Mouse (Mus musculus) intestine, embryonic 15.5 days (tissue): ENCODE results near the gene N4bp1. TPM values are rescaled to one million over a fixed set of nuclear protein-coding genes. Genes with fewer than 3 reads are reported as not detected.

ENCODE experiments used
- ATAC-seq: fragments of 200-750 bp; cut with Nextera tagmentation; 2 replicates; pipeline ENCODE4 v1.8.0; 2017; ENCODE audit warnings: moderate TSS enrichment, moderate library complexity
- H3K27ac ChIP-seq: fragments of 300-500 bp; sonication (generic); 2 replicates; pipeline ENCODE4 v1.5.1; 2015; ENCODE audit warnings: mild to moderate bottlenecking, inconsistent platforms
- H3K27me3 ChIP-seq: fragments of 300-500 bp; sonication (generic); replicated peaks from 2 replicates; pipeline ENCODE4 v1.6.1; 2015; ENCODE audit warnings: inconsistent platforms
- H3K36me3 ChIP-seq: fragments of 300-500 bp; sonication (generic); 2 replicates; pipeline ENCODE4 v1.6.1; 2015; ENCODE audit warnings: inconsistent platforms
- H3K4me1 ChIP-seq: fragments of 300-500 bp; sonication (generic); replicated peaks from 2 replicates; pipeline ENCODE4 v1.6.1; 2015; ENCODE audit warnings: inconsistent platforms
- H3K4me2 ChIP-seq: fragments of 300-500 bp; sonication (generic); replicated peaks from 2 replicates; pipeline ENCODE4 v1.6.1; 2015; ENCODE audit warnings: mild to moderate bottlenecking, inconsistent platforms
- H3K4me3 ChIP-seq: fragments of 300-500 bp; sonication (generic); replicated peaks from 2 replicates; pipeline ENCODE4 v1.5.1; 2015; ENCODE audit warnings: inconsistent platforms
- H3K9ac ChIP-seq: fragments of 300-500 bp; sonication (generic); 2 replicates; pipeline ENCODE4 v1.6.1; 2015; ENCODE audit warnings: inconsistent platforms
- H3K9me3 ChIP-seq: fragments of 300-500 bp; sonication (generic); 2 replicates; pipeline ENCODE4 v1.6.1; 2016; ENCODE audit warnings: inconsistent platforms
- WGBS: fragments of 180-500 bp; shearing (Covaris S2); methylation state at CpG from one replicate; pipeline ENCODE4 v1.1.7; 2015; 5-methylcytosine and 5-hydroxymethylcytosine counted together
- polyA plus RNA-seq: library from polyadenylated mRNA; unstranded; fragments of >200 nt; fragmentation: Nextera tagmentation; extraction: Ambion mirVana; gene quantifications from 2 replicates; pipeline ENCODE4 v1.2.1, GENCODE M21; 2015

Gene N4bp1
- polyA plus RNA-seq, 1 experiment from 2014 or later: 8.1 TPM

DNA sequence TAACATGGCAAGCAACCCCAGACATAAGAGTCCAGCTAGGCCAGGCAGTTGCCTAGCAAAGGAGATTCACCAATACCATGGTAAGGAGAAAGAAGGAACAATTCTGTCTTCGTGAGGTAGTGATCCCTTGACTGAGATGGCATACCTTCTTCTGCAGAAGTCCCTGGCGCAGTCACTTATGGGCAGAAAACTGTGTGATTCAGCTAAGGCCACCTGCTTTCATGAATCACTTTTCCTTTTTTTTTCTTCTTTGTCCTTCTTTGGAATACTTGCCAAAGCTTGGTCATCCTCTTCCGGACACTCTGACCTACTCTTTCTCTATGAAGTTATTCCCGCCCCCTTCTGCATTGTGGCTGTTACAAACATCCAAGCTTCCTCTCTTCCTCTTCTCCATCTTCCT, 8.5 kb upstream of the N4bp1 start:
- Histone ChIP-seq H3K27ac (no peak overlapping the region), H3K4me3 (no peak overlapping the region), H3K9me3 (no peaks in the 10 kb centered on the region), H3K4me2 (no peak overlapping the region), H3K36me3 (no peaks in the 10 kb centered on the region), H3K4me1 (no peaks in the 10 kb centered on the region), H3K9ac (no peak overlapping the region), H3K27me3 (no peaks in the 10 kb centered on the region)
- WGBS: 86% methylated on average over 4 of the region's 4 CpGs
- no peak for ATAC-seq

DNA sequence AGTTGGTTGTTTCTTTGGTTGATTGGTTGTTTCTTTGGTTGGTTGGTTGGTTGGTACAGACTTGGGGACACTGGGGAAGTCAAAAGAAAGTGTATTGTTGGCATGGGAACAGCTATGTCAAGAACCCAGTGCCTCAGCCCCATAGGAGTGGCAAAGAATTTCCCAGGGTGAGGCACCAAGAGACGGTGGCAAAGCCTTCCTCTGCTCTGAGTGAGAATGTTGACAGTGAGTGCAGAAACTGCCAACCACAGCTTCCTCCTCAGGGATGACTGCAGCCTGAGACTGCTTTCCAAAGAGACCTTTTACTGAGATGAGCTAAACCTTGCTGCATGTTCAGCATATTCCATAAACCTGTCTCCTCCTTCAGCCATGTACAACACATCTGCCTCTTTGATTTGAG, 6.5 kb upstream of the N4bp1 start:
- Histone ChIP-seq H3K4me1 (no peaks in the 10 kb centered on the region), H3K9me3 (no peaks in the 10 kb centered on the region), H3K27me3 (no peaks in the 10 kb centered on the region), H3K4me3 (no peak overlapping the region), H3K9ac (no peak overlapping the region), H3K27ac (no peak overlapping the region), H3K36me3 (no peaks in the 10 kb centered on the region), H3K4me2 (no peak overlapping the region)
- 81% methylated on average over 1 of the region's 1 CpGs for WGBS
- no peak for ATAC-seq

DNA sequence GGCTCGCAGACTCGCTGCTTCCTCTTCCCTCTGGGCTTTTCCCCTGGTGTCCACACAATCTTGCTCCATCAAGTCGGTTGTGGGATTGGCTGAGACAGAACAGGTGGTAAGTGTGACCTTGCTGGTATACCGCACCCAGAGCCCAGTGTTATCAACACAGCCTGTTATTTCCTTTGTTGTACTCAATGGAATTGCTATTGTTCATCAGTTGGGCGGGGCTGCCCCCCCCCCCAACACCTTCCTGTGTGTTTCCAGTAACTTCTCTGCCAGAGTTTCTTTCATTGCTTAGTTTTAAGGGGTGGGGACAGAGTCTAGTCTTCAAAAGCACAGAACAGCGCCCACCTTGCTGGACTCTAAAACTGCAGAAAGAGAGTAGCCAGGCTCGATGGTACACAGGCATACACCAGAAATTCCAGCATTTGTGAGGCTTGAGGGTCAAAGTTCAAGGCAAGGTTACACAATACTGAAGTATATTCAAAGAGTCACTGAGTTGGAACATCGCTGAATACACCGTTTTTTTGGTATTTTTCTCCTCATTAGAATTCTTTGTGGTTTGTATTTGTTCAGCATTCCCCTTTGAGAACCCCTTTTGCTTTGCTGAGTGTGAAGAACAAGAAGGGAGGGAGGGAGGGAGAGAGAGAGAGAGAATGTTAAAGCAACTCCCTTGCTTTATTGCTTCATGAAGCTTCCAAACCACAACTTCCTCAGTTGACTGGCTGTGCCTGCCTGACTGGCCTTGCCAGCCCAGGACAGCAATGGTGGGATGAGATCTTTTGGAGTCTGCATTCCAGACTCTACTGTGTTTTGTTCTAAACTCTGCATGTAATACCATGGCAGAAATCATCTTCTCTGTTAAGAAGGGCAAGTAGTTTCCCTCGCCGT, 3.2 kb upstream of the N4bp1 start:
- H3K9ac ChIP-seq: no peak overlapping the region
- H3K4me1 ChIP-seq: peaks cover 4% of the 10 kb centered on the region; the same call in 1 of the 2 replicates
- ATAC-seq: peak; percentile 34; the same call in 1 of the 2 replicates
- no peaks in the 10 kb centered on the region for H3K9me3 ChIP-seq
- H3K4me3 ChIP-seq: no peak overlapping the region
- no peak overlapping the region for H3K27ac ChIP-seq
- WGBS: 64% methylated on average over 11 of the region's 11 CpGs
- no peaks in the 10 kb centered on the region for H3K36me3 ChIP-seq
- no peaks in the 10 kb centered on the region for H3K27me3 ChIP-seq
- no peak overlapping the region for H3K4me2 ChIP-seq

DNA sequence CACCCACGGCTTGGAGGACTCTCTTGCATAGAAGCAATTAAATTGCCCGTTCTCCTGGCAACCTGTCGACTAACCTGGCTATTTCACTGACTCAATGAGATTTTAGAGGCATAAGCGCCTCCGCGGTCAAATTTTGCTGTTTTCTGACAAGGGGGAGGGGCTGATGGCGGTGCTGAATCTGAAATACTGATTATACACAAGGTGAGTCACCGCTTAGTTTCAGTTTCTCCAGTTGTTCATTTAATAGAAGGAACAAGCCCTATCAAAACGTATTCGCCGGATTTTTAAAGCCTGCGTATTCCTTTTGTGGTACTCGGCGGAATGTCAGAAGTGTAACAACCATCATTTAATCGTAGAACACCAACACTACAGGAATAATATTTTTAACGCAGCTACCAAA, 991 bp downstream of the N4bp1 start:
- Histone ChIP-seq H3K4me1 (peaks cover 20% of the 10 kb centered on the region), H3K36me3 (no peaks in the 10 kb centered on the region), H3K4me2 (peak overlapping the region; percentile 82), H3K27me3 (no peaks in the 10 kb centered on the region), H3K27ac (peak overlapping the region; percentile 93), H3K9ac (peak overlapping the region; percentile 88), H3K9me3 (no peaks in the 10 kb centered on the region), H3K4me3 (peak overlapping the region; percentile 99)
- WGBS: under 1% methylated on average over 16 of the region's 16 CpGs
- ATAC-seq: 0 out of 2 replicates have a peak, but pooled peaks have one; percentile 21

DNA sequence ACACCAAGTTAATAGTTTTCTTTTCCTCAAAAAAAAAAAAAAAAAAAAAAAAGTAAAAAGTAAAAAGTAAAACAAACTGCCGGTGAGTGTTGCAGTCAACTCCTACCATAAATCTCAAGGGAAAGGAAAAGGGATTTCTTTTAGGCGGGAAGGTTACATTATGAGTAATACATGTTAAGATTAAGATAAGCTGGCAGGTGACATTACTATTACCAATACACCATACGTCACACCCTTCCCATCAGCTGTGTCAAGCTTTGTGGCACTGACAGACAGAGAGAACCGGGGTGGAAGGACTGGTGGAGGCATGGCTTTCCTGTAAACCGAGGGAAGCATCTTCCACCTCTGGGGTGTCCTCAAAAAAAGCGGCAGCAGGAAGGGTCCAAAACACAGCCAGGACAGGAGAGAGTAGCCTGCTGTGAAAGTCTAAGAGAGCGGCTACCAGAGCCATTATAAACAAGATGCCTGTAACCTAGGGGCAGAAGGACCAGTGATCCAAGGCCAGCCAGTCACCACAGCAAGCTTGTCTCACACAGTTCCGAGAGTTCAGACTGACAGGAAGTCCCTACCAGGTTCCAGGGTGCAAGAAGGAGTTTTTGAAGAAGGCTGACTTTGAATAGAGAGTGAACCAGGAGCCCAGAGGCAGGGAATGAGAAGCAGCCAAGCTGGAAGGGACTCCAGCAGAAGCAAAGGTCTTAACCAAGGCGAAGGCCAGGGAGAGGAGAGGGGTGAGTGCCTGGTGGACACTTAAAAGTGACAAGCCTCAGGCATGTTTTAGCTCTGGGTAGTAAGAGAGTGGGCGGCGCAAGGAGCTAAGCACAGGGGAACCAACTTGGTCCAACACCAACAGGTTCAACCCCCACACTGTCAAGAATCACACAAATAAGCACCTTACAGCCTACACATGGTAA, 2.2 kb downstream of the N4bp1 start:
- no peaks in the 10 kb centered on the region for H3K27me3 ChIP-seq
- peaks cover 20% of the 10 kb centered on the region for H3K4me1 ChIP-seq
- H3K9me3 ChIP-seq: no peaks in the 10 kb centered on the region
- WGBS: 59% methylated on average over 11 of the region's 11 CpGs
- H3K36me3 ChIP-seq: no peaks in the 10 kb centered on the region
- 0 out of 2 replicates have a peak overlapping the region, but pooled peaks have one; percentile 4 for H3K27ac ChIP-seq
- peak overlapping the region; percentile 82 for H3K4me2 ChIP-seq
- no peak overlapping the region for H3K4me3 ChIP-seq
- no peak overlapping the region for H3K9ac ChIP-seq
- ATAC-seq: no peak

DNA sequence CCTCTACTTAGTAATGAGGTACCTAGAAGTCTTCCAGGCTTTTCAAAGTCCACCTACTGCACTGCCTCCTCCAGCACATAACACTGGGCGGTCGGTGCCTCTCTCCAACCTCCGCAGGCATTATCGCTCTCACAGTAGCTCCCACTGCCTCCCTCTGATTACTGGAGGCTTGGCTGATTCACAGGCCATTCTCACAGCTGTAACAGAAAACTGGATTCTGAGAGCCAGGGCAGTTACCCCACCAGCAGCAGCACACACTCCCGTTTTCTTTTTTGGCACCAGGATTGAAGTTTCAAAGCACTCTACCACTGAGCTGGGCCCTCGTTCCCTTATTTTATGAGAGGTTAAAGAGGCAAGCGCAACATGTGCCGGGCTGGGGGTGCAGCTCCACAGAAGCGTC, 3.1 kb downstream of the N4bp1 start:
- no peak for ATAC-seq
- H3K9me3 ChIP-seq: no peaks in the 10 kb centered on the region
- H3K36me3 ChIP-seq: no peaks in the 10 kb centered on the region
- no peak overlapping the region for H3K4me2 ChIP-seq
- no peaks in the 10 kb centered on the region for H3K27me3 ChIP-seq
- H3K9ac ChIP-seq: no peak overlapping the region
- no peak overlapping the region for H3K4me3 ChIP-seq
- WGBS: 75% methylated on average over 9 of the region's 9 CpGs
- no peak overlapping the region for H3K27ac ChIP-seq
- peaks cover 20% of the 10 kb centered on the region for H3K4me1 ChIP-seq

DNA sequence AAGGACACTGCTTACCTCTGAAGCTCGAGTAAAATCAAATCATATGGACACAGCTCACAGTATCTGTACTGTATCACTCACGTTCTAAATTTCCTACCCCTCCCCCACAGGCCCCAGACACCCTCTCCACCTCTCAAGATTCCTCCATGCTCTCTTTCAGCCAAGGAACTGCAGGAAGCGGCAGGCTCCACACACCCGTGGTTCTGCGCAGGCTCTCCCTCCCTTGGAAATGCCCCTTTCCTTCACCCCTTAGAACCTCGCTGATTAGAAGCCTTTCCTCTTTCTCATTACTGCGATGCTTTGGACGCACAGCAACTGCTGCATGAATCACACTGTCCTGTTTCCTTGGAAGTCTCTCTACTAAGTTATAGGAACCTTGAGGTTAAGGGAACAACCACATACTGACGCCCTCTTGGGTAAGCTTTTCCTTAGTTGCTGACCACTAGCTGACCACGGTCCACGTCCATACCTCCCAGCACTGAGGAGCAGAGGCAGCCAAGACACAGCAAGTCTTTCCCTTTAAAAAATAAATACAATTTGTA, 3.9 kb downstream of the N4bp1 start:
- Histone ChIP-seq H3K36me3 (no peaks in the 10 kb centered on the region), H3K27me3 (no peaks in the 10 kb centered on the region), H3K9ac (no peak overlapping the region), H3K4me1 (peaks cover 20% of the 10 kb centered on the region), H3K9me3 (no peaks in the 10 kb centered on the region), H3K27ac (no peak overlapping the region), H3K4me2 (no peak overlapping the region), H3K4me3 (no peak overlapping the region)
- no peak for ATAC-seq
- WGBS: 68% methylated on average over 11 of the region's 11 CpGs

DNA sequence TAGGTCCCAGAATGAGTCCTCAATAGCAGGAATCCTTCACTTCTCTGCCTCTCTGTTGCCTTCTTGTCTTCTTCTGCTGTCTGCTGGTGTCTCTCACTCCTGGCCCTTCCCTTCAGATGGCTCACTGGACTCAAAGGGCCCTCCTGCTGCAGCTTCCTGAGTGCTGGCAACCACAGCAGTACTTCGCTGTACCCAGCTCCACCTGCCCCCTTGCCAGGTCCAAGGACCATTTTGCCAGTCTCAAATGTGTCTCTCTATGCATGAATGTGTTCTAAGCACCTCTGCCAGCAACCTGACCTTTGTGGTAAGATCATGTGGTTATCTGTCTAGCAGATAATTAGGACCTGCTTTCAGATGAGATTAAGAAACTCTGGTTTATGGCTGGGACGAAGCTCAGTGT, 8.2 kb downstream of the N4bp1 start:
- no peak for ATAC-seq
- WGBS: 79% methylated on average over 2 of the region's 2 CpGs
- H3K27ac ChIP-seq: no peak overlapping the region
- H3K9me3 ChIP-seq: no peaks in the 10 kb centered on the region
- H3K9ac ChIP-seq: no peak overlapping the region
- H3K4me3 ChIP-seq: no peak overlapping the region
- no peak overlapping the region for H3K4me2 ChIP-seq
- peaks cover 21% of the 10 kb centered on the region for H3K4me1 ChIP-seq
- H3K27me3 ChIP-seq: no peaks in the 10 kb centered on the region
- no peaks in the 10 kb centered on the region for H3K36me3 ChIP-seq

DNA sequence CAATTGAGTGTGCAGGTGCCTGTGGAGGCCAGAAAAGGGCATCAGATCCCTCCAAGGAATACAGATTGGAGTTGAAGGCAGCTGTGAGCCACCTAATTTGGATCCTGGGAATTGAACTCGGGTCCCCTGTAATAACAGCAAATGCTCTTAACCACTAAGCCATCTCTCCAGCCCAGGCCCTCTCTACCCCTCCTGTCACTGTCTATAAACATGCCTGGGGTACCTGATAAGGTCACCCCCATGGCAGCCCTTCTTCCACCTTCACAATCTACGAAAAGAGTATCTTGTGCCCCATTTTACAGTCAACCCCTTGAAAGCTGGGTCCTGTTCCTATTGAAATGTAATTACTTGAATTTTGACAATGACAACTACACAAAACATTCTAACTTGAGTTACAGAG, 11.0 kb downstream of the N4bp1 start:
- Histone ChIP-seq H3K27me3 (no peaks in the 10 kb centered on the region), H3K9ac (no peak overlapping the region), H3K9me3 (no peaks in the 10 kb centered on the region), H3K4me2 (no peak overlapping the region), H3K27ac (no peak overlapping the region), H3K4me3 (no peak overlapping the region), H3K4me1 (peaks cover 21% of the 10 kb centered on the region), H3K36me3 (no peaks in the 10 kb centered on the region)
- WGBS: 92% methylated on average over 2 of the region's 2 CpGs
- ATAC-seq: no peak

DNA sequence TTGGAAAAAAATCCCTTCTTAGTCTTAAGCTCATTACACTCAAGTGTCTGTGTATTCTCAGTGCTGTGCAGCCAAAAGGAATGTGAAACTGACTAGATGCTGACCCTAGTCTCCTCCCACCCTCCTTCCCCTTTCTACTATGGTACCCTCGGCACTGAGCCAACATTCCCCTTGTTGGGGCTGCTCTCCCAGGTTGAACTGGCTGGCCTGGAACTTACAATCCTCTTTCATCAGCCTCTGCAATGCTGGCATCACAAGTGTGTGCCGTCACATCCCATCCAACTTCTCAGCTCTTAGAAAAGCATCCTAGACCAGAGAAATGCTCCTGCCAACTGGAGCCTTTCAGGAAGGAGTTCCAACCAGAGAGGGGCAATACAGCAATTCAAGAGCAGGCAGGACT, 11.9 kb downstream of the N4bp1 start:
- peak overlapping the region; percentile 36; the same call in 1 of the 2 replicates for H3K27ac ChIP-seq
- H3K4me1 ChIP-seq: peaks cover 21% of the 10 kb centered on the region
- peak; percentile 67 for ATAC-seq
- no peaks in the 10 kb centered on the region for H3K27me3 ChIP-seq
- WGBS: 35% methylated on average over 2 of the region's 2 CpGs
- H3K36me3 ChIP-seq: no peaks in the 10 kb centered on the region
- H3K9ac ChIP-seq: no peak overlapping the region
- H3K9me3 ChIP-seq: no peaks in the 10 kb centered on the region
- no peak overlapping the region for H3K4me3 ChIP-seq
- no peak overlapping the region for H3K4me2 ChIP-seq

DNA sequence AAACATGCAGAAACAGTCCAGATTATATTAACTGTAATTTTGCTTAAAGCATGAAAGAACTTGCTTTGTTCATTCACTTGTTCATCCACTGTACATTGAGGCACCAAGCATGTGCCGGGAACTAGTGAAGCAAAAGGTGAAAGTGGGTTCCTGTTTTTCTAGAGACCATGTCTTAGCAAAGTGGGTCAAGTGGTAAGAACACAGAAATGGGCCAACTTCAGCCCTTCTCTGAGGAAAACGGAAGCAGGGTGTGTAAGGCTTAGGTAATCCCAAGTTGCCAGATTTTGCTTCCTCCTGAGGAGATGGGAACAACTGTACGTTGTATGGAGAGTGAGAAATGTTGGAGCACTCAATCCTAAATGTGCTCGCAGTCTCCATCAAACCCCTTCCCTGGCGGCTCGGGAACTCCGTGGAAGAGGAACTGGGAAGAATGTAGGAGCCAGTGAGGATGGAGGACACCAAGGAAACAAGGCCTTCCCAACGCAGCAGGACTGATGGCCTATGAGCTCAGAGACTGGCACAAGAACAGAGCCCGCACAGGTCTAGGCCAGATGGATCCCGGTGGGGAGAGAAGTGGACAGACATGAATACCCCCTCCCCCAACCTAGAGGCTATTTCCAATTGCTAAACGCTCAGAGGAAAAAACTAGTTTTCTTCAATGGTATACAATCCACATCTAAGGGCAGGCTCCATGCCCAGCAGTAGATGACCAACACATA, 12.8 kb downstream of the N4bp1 start:
- peaks cover 21% of the 10 kb centered on the region for H3K4me1 ChIP-seq
- no peak overlapping the region for H3K4me2 ChIP-seq
- no peaks in the 10 kb centered on the region for H3K9me3 ChIP-seq
- H3K9ac ChIP-seq: no peak overlapping the region
- H3K27ac ChIP-seq: no peak overlapping the region
- H3K27me3 ChIP-seq: no peaks in the 10 kb centered on the region
- WGBS: 90% methylated on average over 11 of the region's 11 CpGs
- ATAC-seq: no peak
- no peak overlapping the region for H3K4me3 ChIP-seq
- no peaks in the 10 kb centered on the region for H3K36me3 ChIP-seq

DNA sequence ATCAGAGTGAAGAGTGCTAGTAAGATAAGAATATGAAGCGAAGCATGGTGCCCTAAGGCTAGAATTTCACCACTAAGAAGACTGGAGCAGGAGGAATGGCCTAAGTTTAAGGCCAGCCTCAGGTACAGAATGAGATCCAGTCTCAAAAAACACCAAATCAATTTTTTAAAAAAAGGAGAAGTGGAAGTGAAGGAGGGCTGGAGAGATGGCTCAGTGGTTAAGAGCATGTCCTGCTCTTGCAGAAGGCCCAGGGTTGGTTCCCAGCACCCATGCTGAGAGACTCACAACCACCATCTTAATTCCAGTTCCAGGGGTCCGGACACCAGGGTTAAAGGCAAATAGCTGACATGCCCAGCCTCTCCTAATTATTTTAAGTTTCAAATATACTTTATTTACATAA, 13.6 kb downstream of the N4bp1 start:
- peaks cover 21% of the 10 kb centered on the region for H3K4me1 ChIP-seq
- no peaks in the 10 kb centered on the region for H3K36me3 ChIP-seq
- WGBS: 94% methylated on average over 2 of the region's 2 CpGs
- H3K27me3 ChIP-seq: no peaks in the 10 kb centered on the region
- no peak for ATAC-seq
- no peak overlapping the region for H3K4me3 ChIP-seq
- no peak overlapping the region for H3K27ac ChIP-seq
- H3K9ac ChIP-seq: no peak overlapping the region
- H3K9me3 ChIP-seq: no peaks in the 10 kb centered on the region
- H3K4me2 ChIP-seq: no peak overlapping the region
